In the genomic region with DNA sequence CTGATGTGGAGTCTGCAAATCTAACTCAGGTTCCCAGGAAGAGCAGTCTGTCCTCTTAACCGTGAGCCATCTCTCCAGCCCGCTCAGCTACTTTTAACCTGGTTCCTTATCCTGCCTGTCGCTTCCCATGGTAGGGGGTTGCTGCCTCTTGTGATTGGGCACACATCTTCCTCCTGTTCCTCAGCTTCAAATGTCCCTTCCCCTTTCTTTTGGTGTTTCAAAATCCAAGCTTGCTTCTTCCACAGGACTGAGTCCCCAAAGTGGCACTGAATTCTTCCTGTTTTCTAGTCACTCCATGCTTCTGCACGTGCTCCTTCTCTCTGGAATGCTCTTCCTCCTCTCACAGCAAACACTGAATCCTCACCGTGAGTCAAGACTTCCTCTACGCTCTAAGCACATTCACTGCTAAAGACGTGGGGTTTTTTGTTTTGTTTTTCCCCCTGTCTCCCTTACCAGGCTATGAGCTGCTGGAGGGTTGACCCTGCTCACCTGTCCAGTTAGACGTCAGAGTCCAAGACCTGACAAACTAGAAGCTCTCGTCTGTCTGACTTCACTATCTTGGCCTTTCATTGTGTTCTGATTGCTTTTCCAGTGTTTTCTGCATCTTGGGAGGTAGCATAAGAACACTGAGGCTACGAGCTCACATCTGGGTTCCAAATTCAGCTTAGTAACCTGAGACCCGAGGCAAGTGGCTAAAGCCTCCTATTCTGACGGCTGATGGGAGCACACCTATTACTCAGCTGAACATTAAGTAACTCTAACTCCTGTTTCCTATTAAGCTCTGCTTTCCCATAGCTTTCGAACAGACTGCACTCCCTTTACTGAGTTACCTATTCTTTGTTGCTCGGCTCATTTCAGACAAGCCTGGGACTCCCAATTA, we compare ENCODE assay signal across 8 mouse cellular contexts. TPM values are rescaled to one million over a fixed set of nuclear protein-coding genes. Genes with fewer than 3 reads are reported as not detected.
DNase-seq lines count a peak whose midpoint lies in the region; ATAC-seq and TF ChIP-seq lines count a peak whose summit lies in the region.

No protein-coding gene starts in this region.

- peaks cover 45% of the 10 kb centered on the region for H3K36me3 ChIP-seq in embryonic facial prominence, embryonic 15.5 days
- H3K36me3 ChIP-seq in intestine, embryonic 16.5 days (ENCODE audit: control insufficient read depth, insufficient read depth, low read length): peaks cover 12% of the 10 kb centered on the region
- H3K36me3 ChIP-seq in neural tube, embryonic 13.5 days: peaks cover 45% of the 10 kb centered on the region

- ATAC-seq in embryonic facial prominence, embryonic 15.5 days (ENCODE audit: insufficient number of reproducible peaks, low FRiP score, low TSS enrichment, low read depth): no peak
- no peak for ATAC-seq in intestine, embryonic 16.5 days
- no peak for ATAC-seq in neural tube, embryonic 13.5 days (ENCODE audit: low read depth)

- H3K4me3 ChIP-seq in left cerebral cortex, adult 2 months: peak overlapping the region; percentile 55
- H3K4me3 ChIP-seq in embryonic facial prominence, embryonic 15.5 days (replicated peaks): peak overlapping the region; percentile 73
- H3K4me3 ChIP-seq in intestine, embryonic 16.5 days (ENCODE audit: low read length): peak overlapping the region; percentile 71
- H3K4me3 ChIP-seq in neural tube, embryonic 13.5 days: peak overlapping the region; percentile 66

- H3K9me3 ChIP-seq in embryonic facial prominence, embryonic 15.5 days (replicated peaks): no peaks in the 10 kb centered on the region
- no peaks in the 10 kb centered on the region for H3K9me3 ChIP-seq in intestine, embryonic 16.5 days (ENCODE audit: control insufficient read depth, low read length)
- no peaks in the 10 kb centered on the region for H3K9me3 ChIP-seq in neural tube, embryonic 13.5 days

- H3K27ac ChIP-seq in left cerebral cortex, adult 2 months: peak overlapping the region; percentile 76
- H3K27ac ChIP-seq in embryonic facial prominence, embryonic 15.5 days (replicated peaks): peak overlapping the region; percentile 100
- peak overlapping the region; percentile 84 for H3K27ac ChIP-seq in intestine, embryonic 16.5 days (ENCODE audit: low read length)
- peak overlapping the region; percentile 90 for H3K27ac ChIP-seq in neural tube, embryonic 13.5 days (replicated peaks)

- no peak for DNase-seq in left cerebral cortex, adult 2 months (ENCODE audit: extremely low spot score in 1 of 2, low spot score in 2 of 2)
- DNase-seq in left cerebral cortex, adult 9 months (ENCODE audit: low spot score in 2 of 2): no peak
- no peak for DNase-seq in spleen, postnatal 4 days (ENCODE audit: low spot score in 2 of 2)
- DNase-seq in gastrocnemius, postnatal 25 days: no peak
- no peak for DNase-seq in kidney, adult 18-20 months

- WGBS in embryonic facial prominence, embryonic 15.5 days: 44% methylated on average over 14 of the region's 14 CpGs
- WGBS in intestine, embryonic 16.5 days: 62% methylated on average over 14 of the region's 14 CpGs
- WGBS in neural tube, embryonic 13.5 days: 78% methylated on average over 14 of the region's 14 CpGs

- TF ChIP-seq CTCF in left cerebral cortex, adult 2 months (IDR thresholded peaks at IDR 0.05): no peak

- H3K4me2 ChIP-seq in embryonic facial prominence, embryonic 15.5 days (replicated peaks): peak overlapping the region; percentile 86
- H3K4me2 ChIP-seq in intestine, embryonic 16.5 days (ENCODE audit: low read depth, low read length): peak overlapping the region; percentile 77
- peak overlapping the region; percentile 92 for H3K4me2 ChIP-seq in neural tube, embryonic 13.5 days

- intact Hi-C loops in left cerebral cortex, adult 2 months (cut with DNase I): loop anchor here (2.0 kb wide), 1 partner anchor 21 kb away; the partner anchor contains the start of genes Rnf167 and Slc25a11

- no peaks in the 10 kb centered on the region for H3K27me3 ChIP-seq in embryonic facial prominence, embryonic 15.5 days
- no peaks in the 10 kb centered on the region for H3K27me3 ChIP-seq in intestine, embryonic 16.5 days (replicated peaks; ENCODE audit: control insufficient read depth, insufficient read depth, low read length)
- no peaks in the 10 kb centered on the region for H3K27me3 ChIP-seq in neural tube, embryonic 13.5 days

- peak overlapping the region; percentile 50; the same call in 1 of the 2 replicates for H3K9ac ChIP-seq in embryonic facial prominence, embryonic 15.5 days
- peak overlapping the region; percentile 67 for H3K9ac ChIP-seq in intestine, embryonic 16.5 days (ENCODE audit: low read depth, low read length)
- H3K9ac ChIP-seq in neural tube, embryonic 13.5 days: peak overlapping the region; percentile 72

- H3K4me1 ChIP-seq in embryonic facial prominence, embryonic 15.5 days: peaks cover 36% of the 10 kb centered on the region
- H3K4me1 ChIP-seq in intestine, embryonic 16.5 days (ENCODE audit: control insufficient read depth, insufficient read depth, low read length): peaks cover 13% of the 10 kb centered on the region
- peaks cover 37% of the 10 kb centered on the region for H3K4me1 ChIP-seq in neural tube, embryonic 13.5 days (replicated peaks)

RNA-seq across cellular contexts. Expression of gene Spag7, which starts 1.7 kb away (rescaled TPM):
- 10 to 100 TPM; 52.2 to 56.7 TPM for total RNA-seq in left cerebral cortex, adult 2 months (2021)
- polyA plus RNA-seq in embryonic facial prominence, embryonic 15.5 days (2015; fragmentation: Nextera tagmentation; extraction: Ambion mirVana): 155 and 164 TPM in 2 replicates
- 132 and 159 TPM in 2 replicates for polyA plus RNA-seq in intestine, embryonic 16.5 days (2015; fragmentation: Nextera tagmentation; extraction: Ambion mirVana)
- polyA plus RNA-seq in neural tube, embryonic 13.5 days (2015; fragmentation: Nextera tagmentation; extraction: Ambion mirVana): 169 and 172 TPM in 2 replicates
- 10 to 100 TPM; 81.6 to 82.3 TPM for total RNA-seq in gastrocnemius, postnatal 25 days (2021)

RNA-seq across cellular contexts. Expression of gene Eno3, which starts 10.5 kb away (rescaled TPM):
- total RNA-seq in left cerebral cortex, adult 2 months (2021): 10 to 100 TPM in 1 of 2 experiments, 1 to 10 TPM in 1; 9.8 to 10.6 TPM
- 81.9 and 112 TPM in 2 replicates for polyA plus RNA-seq in embryonic facial prominence, embryonic 15.5 days (2015; fragmentation: Nextera tagmentation; extraction: Ambion mirVana)
- 12.8 and 13.5 TPM in 2 replicates for polyA plus RNA-seq in intestine, embryonic 16.5 days (2015; fragmentation: Nextera tagmentation; extraction: Ambion mirVana)
- polyA plus RNA-seq in neural tube, embryonic 13.5 days (2015; fragmentation: Nextera tagmentation; extraction: Ambion mirVana): 9.4 and 14.9 TPM in 2 replicates
- 1,000 to 10,000 TPM; 7,828 to 7,878 TPM for total RNA-seq in gastrocnemius, postnatal 25 days (2021)

RNA-seq across cellular contexts. Expression of gene Pfn1, which starts 13.1 kb away (rescaled TPM):
- 100 to 1,000 TPM; 207 to 224 TPM for total RNA-seq in left cerebral cortex, adult 2 months (2021)
- 1,669 and 1,769 TPM in 2 replicates for polyA plus RNA-seq in embryonic facial prominence, embryonic 15.5 days (2015; fragmentation: Nextera tagmentation; extraction: Ambion mirVana)
- polyA plus RNA-seq in intestine, embryonic 16.5 days (2015; fragmentation: Nextera tagmentation; extraction: Ambion mirVana): 2,307 and 2,326 TPM in 2 replicates
- 970 and 979 TPM in 2 replicates for polyA plus RNA-seq in neural tube, embryonic 13.5 days (2015; fragmentation: Nextera tagmentation; extraction: Ambion mirVana)
- total RNA-seq in gastrocnemius, postnatal 25 days (2021): 100 to 1,000 TPM; 284 to 293 TPM

RNA-seq across cellular contexts. Expression of gene Slc25a11, which starts 20.2 kb away (rescaled TPM):
- total RNA-seq in left cerebral cortex, adult 2 months (2021): 100 to 1,000 TPM; 107 to 117 TPM
- polyA plus RNA-seq in embryonic facial prominence, embryonic 15.5 days (2015; fragmentation: Nextera tagmentation; extraction: Ambion mirVana): 171 and 176 TPM in 2 replicates
- polyA plus RNA-seq in intestine, embryonic 16.5 days (2015; fragmentation: Nextera tagmentation; extraction: Ambion mirVana): 215 and 216 TPM in 2 replicates
- polyA plus RNA-seq in neural tube, embryonic 13.5 days (2015; fragmentation: Nextera tagmentation; extraction: Ambion mirVana): 150 and 153 TPM in 2 replicates
- 100 to 1,000 TPM; 307 to 310 TPM for total RNA-seq in gastrocnemius, postnatal 25 days (2021)

RNA-seq across cellular contexts. Expression of gene Camta2, which starts 20.4 kb away (rescaled TPM):
- total RNA-seq in left cerebral cortex, adult 2 months (2021): 100 to 1,000 TPM; 238 to 261 TPM
- polyA plus RNA-seq in embryonic facial prominence, embryonic 15.5 days (2015; fragmentation: Nextera tagmentation; extraction: Ambion mirVana): 14.5 and 17.5 TPM in 2 replicates
- 14.2 and 14.4 TPM in 2 replicates for polyA plus RNA-seq in intestine, embryonic 16.5 days (2015; fragmentation: Nextera tagmentation; extraction: Ambion mirVana)
- 16.9 and 19.5 TPM in 2 replicates for polyA plus RNA-seq in neural tube, embryonic 13.5 days (2015; fragmentation: Nextera tagmentation; extraction: Ambion mirVana)
- 10 to 100 TPM; 36.9 to 37.3 TPM for total RNA-seq in gastrocnemius, postnatal 25 days (2021)
